Mouse (Mus musculus) adipocyte (in vitro differentiated cells): ENCODE data around the gene Col5a2.
"Not testable (repeated sequence)": the region's sequence is repeated elsewhere in the genome, so short reads cannot be mapped to it uniquely, and the experiment has no call there.

ENCODE experiments used
- DNase-seq: peaks from one replicate; pipeline ENCODE4 v3.0.0-alpha.2; 2016; ENCODE audit warnings: low spot score

Col5a2 gene

GRCm38 (mm10) chr1:45429145-45429544 is 73.9 kb downstream of the Col5a2 start:
- not testable (repeated sequence) for DNase-seq

DNA sequence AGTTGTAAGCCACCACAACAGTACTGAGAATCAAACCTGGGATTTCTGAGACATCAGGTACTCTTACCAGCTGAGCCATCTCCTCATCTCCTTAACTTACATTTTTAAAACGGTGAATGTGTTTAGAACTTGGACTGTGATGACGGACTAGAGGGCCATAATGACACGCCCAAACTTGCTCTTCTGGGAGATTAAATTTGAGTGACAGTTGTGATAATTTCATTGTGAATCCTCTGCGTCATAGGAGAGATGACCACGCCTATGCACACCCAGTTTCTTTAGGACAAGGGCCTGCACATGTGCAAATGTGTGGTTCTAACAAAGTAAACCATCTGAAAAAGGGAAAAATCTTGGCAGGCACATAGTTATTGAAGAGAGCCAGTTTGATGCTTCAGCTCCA is 79.2 kb downstream of the Col5a2 start:
- DNase-seq, result no peak

DNA sequence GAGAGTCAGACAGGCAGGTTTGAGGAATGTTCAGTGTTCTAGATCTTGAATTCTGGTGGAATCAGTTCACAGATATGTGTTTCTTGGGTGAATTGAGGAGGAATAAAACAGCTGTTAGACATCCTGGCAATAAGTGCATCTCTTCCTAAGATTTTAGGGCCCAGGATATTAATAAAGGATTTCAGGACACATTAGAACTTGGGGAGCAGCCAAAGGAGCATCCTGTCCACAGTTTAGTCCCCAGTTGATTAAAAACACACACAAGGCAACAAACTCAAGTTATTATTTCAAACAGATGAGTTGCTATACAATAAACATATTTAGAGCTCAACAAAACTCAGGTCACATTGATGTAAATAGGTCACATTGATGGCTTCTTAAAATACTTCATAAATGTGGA is 82.5 kb downstream of the Col5a2 start:
- DNase-seq, result no peak

DNA sequence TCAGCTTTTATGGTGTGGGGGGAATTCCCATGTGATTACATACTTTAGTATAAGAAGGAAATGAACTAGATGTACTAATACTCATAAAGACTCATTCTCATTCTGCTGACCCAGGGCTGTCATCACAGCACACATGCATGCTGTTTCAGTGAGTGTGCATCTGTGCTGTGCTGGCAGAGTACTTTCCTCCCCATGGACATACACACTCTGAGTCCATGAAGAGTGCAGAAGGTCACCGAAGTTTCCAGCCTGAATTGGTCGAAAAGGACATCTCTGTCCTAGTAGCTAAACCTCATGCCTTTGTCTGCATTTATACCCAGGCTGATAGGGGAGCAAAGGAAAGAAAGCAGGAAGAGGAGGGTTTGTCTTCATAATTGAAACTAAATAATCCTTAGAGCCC is 83.2 kb downstream of the Col5a2 start:
- DNase-seq, result peak; percentile 18

DNA sequence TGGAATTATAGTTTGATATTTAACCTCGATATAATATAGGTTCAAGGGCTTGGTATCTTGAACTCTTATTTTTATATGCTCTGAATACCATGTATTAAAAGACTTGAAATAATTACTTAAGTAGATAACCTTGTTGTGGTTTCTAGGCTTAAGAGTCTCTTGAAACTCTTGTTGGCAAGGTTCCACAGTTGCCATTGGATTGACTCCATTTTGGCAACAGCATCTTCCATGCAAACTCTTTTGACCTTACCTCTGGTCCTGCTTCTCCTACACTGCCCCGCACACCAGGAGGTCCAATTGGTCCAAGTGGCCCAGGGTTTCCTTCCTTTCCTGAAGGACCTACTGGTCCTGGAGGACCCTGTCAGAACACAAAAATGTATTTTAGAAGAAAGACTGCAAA is 121.2 kb downstream of the Col5a2 start:
- DNase-seq, result peak; percentile 79

- DNase-seq, result no peak
Measured at GRCm38 (mm10) chr1:45379992-45380690, 122.9 kb downstream of the Col5a2 start.

DNA sequence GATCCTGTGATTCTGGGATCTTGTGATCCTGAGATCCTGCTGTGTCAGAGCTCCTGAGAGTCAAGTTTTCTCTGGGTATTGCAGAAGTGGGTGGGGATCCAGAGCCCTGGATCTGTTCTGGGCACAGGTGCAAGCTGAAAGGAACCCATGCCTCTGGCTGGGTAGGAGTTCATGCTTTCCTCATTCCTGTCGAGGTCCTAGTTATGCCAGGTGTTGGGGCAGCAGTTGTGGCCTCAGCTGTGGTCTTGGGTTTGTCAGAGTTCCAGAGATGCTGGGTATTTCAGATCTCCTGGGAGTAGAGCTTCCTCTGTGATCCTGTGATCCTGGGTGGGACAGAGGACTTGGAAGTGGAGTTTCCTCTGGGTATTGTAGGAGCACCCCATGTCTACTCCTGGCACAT is 137.7 kb downstream of the Col5a2 start:
- DNase-seq, result no peak

DNA sequence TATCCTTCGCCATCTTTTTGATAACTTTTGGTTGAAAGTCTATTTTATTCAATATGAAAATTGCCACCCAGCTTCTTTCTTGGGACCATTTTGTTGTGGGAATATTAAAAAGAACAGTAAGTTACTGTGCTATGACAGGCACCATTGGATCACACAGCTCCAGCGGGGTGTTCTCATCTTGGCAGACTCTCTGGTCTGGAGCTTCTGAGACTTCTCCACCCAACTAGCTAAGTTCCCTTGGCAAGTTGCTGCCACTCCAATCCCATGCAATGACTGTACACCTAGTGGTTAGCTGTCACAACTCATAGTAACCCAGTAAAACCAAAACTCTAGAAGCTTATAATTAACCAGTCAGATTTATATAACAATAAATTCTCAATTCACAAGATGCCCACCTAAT is 139.8 kb downstream of the Col5a2 start:
- no peak for DNase-seq

- DNase-seq, result no peak
Measured at GRCm38 (mm10) chr1:45359673-45360072, 143.4 kb downstream of the Col5a2 start.

DNA sequence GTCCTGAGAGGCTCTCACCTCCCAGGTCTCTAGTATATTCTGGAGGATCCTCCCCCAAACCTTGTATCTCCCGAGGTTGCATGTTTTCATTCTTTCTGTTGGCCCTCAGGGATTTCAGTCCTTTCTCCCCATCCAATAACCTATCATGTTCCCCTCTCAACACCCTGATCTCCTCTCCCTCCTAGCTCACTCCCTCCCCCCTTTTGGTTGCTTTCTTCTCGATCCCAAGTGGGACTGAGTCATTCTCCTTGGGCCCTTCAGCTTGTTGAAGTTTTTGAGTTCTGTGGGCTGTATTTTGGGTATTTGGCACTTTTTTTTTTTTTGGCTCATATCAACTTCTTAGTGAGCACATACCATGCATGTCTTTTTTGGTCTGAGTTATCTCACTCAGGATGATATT is 143.9 kb downstream of the Col5a2 start:
- no peak for DNase-seq

- DNase-seq, result no peak
Measured at GRCm38 (mm10) chr1:45358020-45358419, 145.1 kb downstream of the Col5a2 start.

DNA sequence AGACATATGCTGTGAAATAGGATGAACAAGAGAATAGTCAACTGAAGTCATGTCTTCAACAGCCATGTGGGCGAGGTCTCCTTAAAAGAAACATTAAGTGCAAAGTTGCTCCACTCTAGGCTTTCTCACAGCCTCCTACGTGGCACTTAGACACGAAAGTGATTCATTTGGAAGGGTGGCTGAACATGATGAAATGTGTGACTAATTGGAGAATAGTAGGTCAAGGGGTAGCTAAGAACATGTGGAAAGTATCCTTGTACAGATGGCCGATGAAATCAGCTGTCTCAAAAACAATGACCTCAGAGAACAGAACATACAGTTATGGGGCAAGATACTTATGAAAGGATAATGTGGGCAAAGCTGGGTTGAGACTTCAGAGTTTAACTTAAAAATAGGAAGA is 147.1 kb downstream of the Col5a2 start:
- peak; percentile 92 for DNase-seq

DNA sequence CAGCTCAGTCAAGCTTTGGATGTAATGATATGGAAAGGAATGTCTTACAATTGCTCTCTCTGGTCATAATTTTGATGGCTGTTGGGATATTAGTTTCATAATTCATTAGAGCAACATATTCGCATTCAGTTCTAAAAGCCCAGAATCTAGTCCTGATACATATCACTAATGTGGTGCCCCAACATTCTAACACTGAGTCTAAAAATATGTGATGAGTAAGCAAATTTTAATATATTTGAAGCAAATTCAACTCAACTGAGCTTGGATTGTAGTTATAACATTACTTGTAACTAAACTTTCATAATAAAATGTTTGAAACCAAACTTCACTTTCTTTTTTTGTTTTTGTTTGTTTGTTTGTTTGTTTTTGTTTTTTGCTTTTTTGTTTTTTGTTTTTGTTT is 173.9 kb downstream of the Col5a2 start:
- no peak for DNase-seq
